Mouse (Mus musculus): Measurements from ENCODE around the gene Parg. TPM values are rescaled to one million over a fixed set of nuclear protein-coding genes. Genes with fewer than 3 reads are reported as not detected.

Gene Parg
- polyA plus RNA-seq, 1 experiment from 2014 or later: 25.0 TPM

DNA sequence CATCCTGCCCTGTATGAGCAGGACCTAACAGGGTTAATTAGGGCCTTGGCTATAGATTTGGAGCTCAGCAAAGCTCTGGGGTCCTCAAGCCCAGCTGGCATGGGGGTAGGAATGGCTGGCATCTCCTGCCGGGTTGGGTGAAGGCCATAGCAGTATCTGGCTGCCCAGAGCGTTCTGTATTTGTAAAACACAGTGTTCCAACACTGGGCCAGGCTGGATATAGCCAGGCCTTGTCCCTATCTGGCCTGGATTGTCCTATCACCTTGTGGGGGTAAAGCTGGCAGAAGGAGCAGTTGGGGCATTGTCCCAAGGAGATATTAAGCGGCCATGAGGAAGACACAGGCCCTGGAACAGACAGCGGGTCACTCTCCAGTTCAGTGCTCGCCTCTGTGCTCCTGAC lies 121.5 kb downstream of the Parg start:
- no peak overlapping the region for H3K27ac ChIP-seq (ENCODE audit: low read length)
- H3K4me1 ChIP-seq (ENCODE audit: control insufficient read depth, insufficient read depth, low read length): peaks cover 5% of the 10 kb centered on the region; the same call in 1 of the 2 replicates
- H3K9me3 ChIP-seq (replicated peaks; ENCODE audit: control insufficient read depth, low read length): no peaks in the 10 kb centered on the region
- 84% methylated on average over 5 of the region's 5 CpGs for WGBS
- no peak overlapping the region for H3K9ac ChIP-seq (ENCODE audit: low read length)
- no peak for ATAC-seq (replicated peaks; ENCODE audit: extremely low read depth, insufficient read depth, low FRiP score)
- no peaks in the 10 kb centered on the region for H3K27me3 ChIP-seq (ENCODE audit: control insufficient read depth, insufficient read depth, low read length)
- no peak overlapping the region for H3K4me3 ChIP-seq (ENCODE audit: low read length)
- no peaks in the 10 kb centered on the region for H3K36me3 ChIP-seq (ENCODE audit: control insufficient read depth, insufficient read depth)
- no peak overlapping the region for H3K4me2 ChIP-seq (ENCODE audit: low read depth, low read length)

DNA sequence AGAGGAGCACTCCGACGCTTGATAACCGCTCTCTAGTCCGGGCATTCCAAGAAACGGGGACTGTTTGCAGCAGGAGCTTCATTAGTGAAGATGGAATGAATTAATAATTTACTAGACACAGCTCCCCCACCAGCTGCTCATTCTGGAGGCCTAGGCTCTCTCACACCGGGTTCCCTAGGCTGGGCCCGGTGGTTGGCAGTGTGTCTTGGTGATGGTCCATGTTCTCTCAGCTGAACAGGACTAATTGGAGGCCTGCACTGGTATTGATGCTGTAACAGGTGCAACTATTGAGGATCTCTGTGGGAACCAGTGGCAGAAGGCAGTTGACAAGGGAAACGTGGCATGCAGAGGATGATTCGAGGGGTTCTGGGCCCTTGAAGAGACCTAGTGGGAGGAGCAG lies 125.6 kb downstream of the Parg start:
- Histone ChIP-seq H3K27me3 (ENCODE audit: control insufficient read depth, insufficient read depth, low read length) (no peaks in the 10 kb centered on the region), H3K9ac (ENCODE audit: low read length) (no peak overlapping the region), H3K27ac (ENCODE audit: low read length) (no peak overlapping the region), H3K4me3 (ENCODE audit: low read length) (no peak overlapping the region), H3K4me1 (ENCODE audit: control insufficient read depth, insufficient read depth, low read length) (peaks cover 2% of the 10 kb centered on the region; the same call in 1 of the 2 replicates), H3K36me3 (ENCODE audit: control insufficient read depth, insufficient read depth) (no peaks in the 10 kb centered on the region), H3K9me3 (replicated peaks; ENCODE audit: control insufficient read depth, low read length) (no peaks in the 10 kb centered on the region), H3K4me2 (ENCODE audit: low read depth, low read length) (no peak overlapping the region)
- WGBS: 84% methylated on average over 9 of the region's 9 CpGs
- no peak for ATAC-seq (replicated peaks; ENCODE audit: extremely low read depth, insufficient read depth, low FRiP score)

DNA sequence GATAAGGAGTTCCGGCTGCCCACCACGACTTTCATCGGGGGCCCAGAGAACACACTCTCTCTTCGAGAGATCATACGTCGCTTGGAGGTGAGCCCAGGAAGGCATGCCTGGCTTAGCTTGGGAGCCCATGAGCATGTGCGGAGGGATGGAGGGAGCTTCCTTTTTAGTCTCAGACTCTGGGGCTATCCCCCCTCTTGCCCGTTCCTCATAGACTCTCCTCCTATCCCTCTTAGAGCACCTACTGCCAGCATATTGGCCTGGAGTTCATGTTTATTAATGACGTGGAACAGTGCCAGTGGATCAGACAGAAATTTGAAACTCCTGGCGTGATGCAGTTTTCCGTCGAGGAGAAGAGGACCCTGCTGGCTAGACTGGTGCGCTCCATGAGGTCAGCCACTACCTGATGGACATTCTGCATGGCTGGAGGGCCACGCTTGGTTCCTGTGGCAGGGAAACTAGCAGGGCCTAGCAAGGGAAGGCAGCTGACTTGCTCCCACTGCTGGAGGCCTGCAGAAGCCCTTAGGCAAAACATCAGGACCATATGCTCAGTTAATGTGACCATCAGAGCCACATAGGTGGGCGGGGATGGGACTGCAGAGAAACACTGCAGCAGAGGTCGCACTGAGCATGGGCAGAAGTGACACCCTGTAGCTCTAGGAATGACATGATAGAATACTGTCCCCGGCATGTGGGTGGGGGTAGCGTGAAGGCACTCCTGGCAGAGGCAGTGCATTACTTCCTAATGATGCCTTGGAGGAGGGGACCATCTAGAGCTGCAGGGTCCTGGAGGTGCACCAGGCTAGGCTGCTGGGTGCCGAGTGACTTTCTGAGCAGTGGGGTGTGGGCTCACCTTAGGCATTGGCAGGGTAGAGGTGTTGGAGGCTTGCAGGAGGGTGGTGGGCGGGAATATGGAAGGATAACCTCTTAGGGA lies 131.0 kb downstream of the Parg start:
- Histone ChIP-seq H3K4me3 (ENCODE audit: low read length) (no peak overlapping the region), H3K27ac (ENCODE audit: low read length) (no peak overlapping the region), H3K36me3 (ENCODE audit: control insufficient read depth, insufficient read depth) (no peaks in the 10 kb centered on the region; the same call in 1 of the 2 replicates), H3K27me3 (ENCODE audit: control insufficient read depth, insufficient read depth, low read length) (no peaks in the 10 kb centered on the region), H3K9me3 (replicated peaks; ENCODE audit: control insufficient read depth, low read length) (no peaks in the 10 kb centered on the region), H3K4me2 (ENCODE audit: low read depth, low read length) (no peak overlapping the region), H3K9ac (ENCODE audit: low read length) (no peak overlapping the region), H3K4me1 (ENCODE audit: control insufficient read depth, insufficient read depth, low read length) (no peaks in the 10 kb centered on the region)
- 87% methylated on average over 20 of the region's 20 CpGs for WGBS
- no peak for ATAC-seq (replicated peaks; ENCODE audit: extremely low read depth, insufficient read depth, low FRiP score)

GRCm38 (mm10) chr14:32336021-32336420 lies 134.3 kb downstream of the Parg start:
- H3K36me3 ChIP-seq (ENCODE audit: control insufficient read depth, insufficient read depth): no peaks in the 10 kb centered on the region; the same call in 1 of the 2 replicates
- H3K9me3 ChIP-seq (replicated peaks; ENCODE audit: control insufficient read depth, low read length): no peaks in the 10 kb centered on the region
- ATAC-seq (replicated peaks; ENCODE audit: extremely low read depth, insufficient read depth, low FRiP score): no peak
- H3K27ac ChIP-seq (ENCODE audit: low read length): no peak overlapping the region
- no peaks in the 10 kb centered on the region for H3K4me1 ChIP-seq (ENCODE audit: control insufficient read depth, insufficient read depth, low read length)
- no peak overlapping the region for H3K9ac ChIP-seq (ENCODE audit: low read length)
- no peak overlapping the region for H3K4me2 ChIP-seq (ENCODE audit: low read depth, low read length)
- WGBS: 65% methylated on average over 6 of the region's 6 CpGs
- no peak overlapping the region for H3K4me3 ChIP-seq (ENCODE audit: low read length)
- no peaks in the 10 kb centered on the region for H3K27me3 ChIP-seq (ENCODE audit: control insufficient read depth, insufficient read depth, low read length)

- ATAC-seq (replicated peaks; ENCODE audit: extremely low read depth, insufficient read depth, low FRiP score): no peak
- Histone ChIP-seq H3K4me3 (ENCODE audit: low read length) (no peak overlapping the region), H3K4me1 (ENCODE audit: control insufficient read depth, insufficient read depth, low read length) (no peaks in the 10 kb centered on the region), H3K36me3 (ENCODE audit: control insufficient read depth, insufficient read depth) (no peaks in the 10 kb centered on the region; the same call in 1 of the 2 replicates), H3K27me3 (ENCODE audit: control insufficient read depth, insufficient read depth, low read length) (no peaks in the 10 kb centered on the region), H3K27ac (ENCODE audit: low read length) (no peak overlapping the region), H3K9ac (ENCODE audit: low read length) (no peak overlapping the region), H3K9me3 (replicated peaks; ENCODE audit: control insufficient read depth, low read length) (no peaks in the 10 kb centered on the region), H3K4me2 (ENCODE audit: low read depth, low read length) (no peak overlapping the region)
- WGBS: 73% methylated on average over 11 of the region's 11 CpGs
Observed at GRCm38 (mm10) chr14:32336547-32336946, 134.8 kb downstream of the Parg start.

DNA sequence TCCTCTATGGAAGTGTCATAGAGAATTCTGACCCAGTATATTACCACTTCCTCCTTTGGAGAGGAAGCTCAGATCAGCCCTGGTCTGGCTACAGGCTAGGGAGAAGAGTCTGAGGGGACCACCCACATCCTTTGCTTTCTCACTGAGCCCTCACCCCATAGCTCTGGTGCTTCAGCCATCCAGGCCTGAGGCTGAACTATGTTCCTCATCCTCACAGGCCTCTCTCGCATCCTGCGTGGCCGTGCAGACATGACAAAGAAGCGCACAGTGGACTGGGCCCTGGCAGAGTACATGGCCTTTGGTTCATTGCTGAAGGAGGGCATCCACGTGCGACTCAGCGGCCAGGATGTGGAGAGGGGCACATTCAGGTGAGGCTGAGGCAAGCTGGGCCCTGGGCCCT lies 140.1 kb downstream of the Parg start:
- Histone ChIP-seq H3K36me3 (ENCODE audit: control insufficient read depth, insufficient read depth) (no peaks in the 10 kb centered on the region), H3K9ac (ENCODE audit: low read length) (no peak overlapping the region), H3K4me3 (ENCODE audit: low read length) (no peak overlapping the region), H3K9me3 (replicated peaks; ENCODE audit: control insufficient read depth, low read length) (no peaks in the 10 kb centered on the region), H3K4me1 (ENCODE audit: control insufficient read depth, insufficient read depth, low read length) (no peaks in the 10 kb centered on the region), H3K27me3 (ENCODE audit: control insufficient read depth, insufficient read depth, low read length) (no peaks in the 10 kb centered on the region), H3K27ac (ENCODE audit: low read length) (no peak overlapping the region), H3K4me2 (ENCODE audit: low read depth, low read length) (no peak overlapping the region)
- 95% methylated on average over 7 of the region's 7 CpGs for WGBS
- ATAC-seq (replicated peaks; ENCODE audit: extremely low read depth, insufficient read depth, low FRiP score): no peak

GRCm38 (mm10) chr14:32344176-32344575 lies 142.4 kb downstream of the Parg start:
- Histone ChIP-seq H3K27ac (ENCODE audit: low read length) (no peak overlapping the region), H3K36me3 (ENCODE audit: control insufficient read depth, insufficient read depth) (no peaks in the 10 kb centered on the region), H3K9ac (ENCODE audit: low read length) (no peak overlapping the region), H3K4me1 (ENCODE audit: control insufficient read depth, insufficient read depth, low read length) (no peaks in the 10 kb centered on the region), H3K9me3 (replicated peaks; ENCODE audit: control insufficient read depth, low read length) (no peaks in the 10 kb centered on the region), H3K27me3 (ENCODE audit: control insufficient read depth, insufficient read depth, low read length) (no peaks in the 10 kb centered on the region), H3K4me3 (ENCODE audit: low read length) (no peak overlapping the region), H3K4me2 (ENCODE audit: low read depth, low read length) (no peak overlapping the region)
- no peak for ATAC-seq (replicated peaks; ENCODE audit: extremely low read depth, insufficient read depth, low FRiP score)
- WGBS: 88% methylated on average over 7 of the region's 7 CpGs

- Histone ChIP-seq H3K9ac (ENCODE audit: low read length) (no peak overlapping the region), H3K27ac (ENCODE audit: low read length) (no peak overlapping the region), H3K27me3 (ENCODE audit: control insufficient read depth, insufficient read depth, low read length) (no peaks in the 10 kb centered on the region), H3K9me3 (replicated peaks; ENCODE audit: control insufficient read depth, low read length) (no peaks in the 10 kb centered on the region), H3K4me3 (ENCODE audit: low read length) (no peak overlapping the region), H3K36me3 (ENCODE audit: control insufficient read depth, insufficient read depth) (no peaks in the 10 kb centered on the region), H3K4me1 (ENCODE audit: control insufficient read depth, insufficient read depth, low read length) (no peaks in the 10 kb centered on the region), H3K4me2 (ENCODE audit: low read depth, low read length) (no peak overlapping the region)
- ATAC-seq (replicated peaks; ENCODE audit: extremely low read depth, insufficient read depth, low FRiP score): no peak
- 76% methylated on average over 9 of the region's 10 CpGs for WGBS
Observed at GRCm38 (mm10) chr14:32344694-32345093, 142.9 kb downstream of the Parg start.
